Mouse (Mus musculus) T-helper 2 cell (primary cell): ENCODE data around the gene Hint2.

Experiments used
- in situ Hi-C: fragments of 300-600 bp; cut with MboI, MseI; formaldehyde crosslinking; loops from one replicate; pipeline ENCODE4 v1.15.1; 2025; ENCODE audit warnings: high pct_unique_total_duplicates

Hint2 gene

GRCm38 (mm10) chr4:43655656-43656338, 469 bp downstream of the Hint2 start:
- in situ Hi-C loops = loop anchor here (5.0 kb wide), 1 partner anchor 78 kb away; the partner anchor contains the start of genes Gba2 and Rgp1

- in situ Hi-C loops = no loop called here
Measured at GRCm38 (mm10) chr4:43653161-43654015, 2.9 kb downstream of the Hint2 start, which contains the start of gene Spag8. Spag8 (minus strand) TSS chr4:43653594.

GRCm38 (mm10) chr4:43652726-43653125, 3.5 kb downstream of the Hint2 start:
- in situ Hi-C loops = no loop called here

GRCm38 (mm10) chr4:43649783-43650182, 6.5 kb downstream of the Hint2 start:
- in situ Hi-C loops = no loop called here

- in situ Hi-C loops = no loop called here
Measured at GRCm38 (mm10) chr4:43640491-43640890, 15.8 kb downstream of the Hint2 start.

- in situ Hi-C loops = no loop called here
Measured at GRCm38 (mm10) chr4:43640076-43640475, 16.2 kb downstream of the Hint2 start.

- in situ Hi-C loops = loop anchor here (10.0 kb wide), 1 partner anchor 188 kb away; the partner anchor contains the start of gene Olfr156
Measured at GRCm38 (mm10) chr4:43636751-43637150, 19.5 kb downstream of the Hint2 start.

- in situ Hi-C loops = loop anchor here (5.0 to 10.0 kb wide), 2 partner anchors 73 to 190 kb away; partner anchors contain the start of gene Olfr156
Measured at GRCm38 (mm10) chr4:43634621-43635374, 21.5 kb downstream of the Hint2 start.

- in situ Hi-C loops = loop anchor here (5.0 to 10.0 kb wide), 2 partner anchors 74 to 191 kb away; partner anchors contain the start of gene Olfr156
Measured at GRCm38 (mm10) chr4:43633736-43634135, 22.5 kb downstream of the Hint2 start.

- in situ Hi-C loops = loop anchor here (5.0 to 10.0 kb wide), 2 partner anchors 74 to 192 kb away; partner anchors contain the start of gene Olfr156
Measured at GRCm38 (mm10) chr4:43633296-43633695, 23.0 kb downstream of the Hint2 start.

- in situ Hi-C loops = loop anchor here (5.0 to 10.0 kb wide), 2 partner anchors 75 to 193 kb away; partner anchors contain the start of gene Olfr156
Measured at GRCm38 (mm10) chr4:43631956-43632920, 24.0 kb downstream of the Hint2 start.

- in situ Hi-C loops = loop anchor here (5.0 to 10.0 kb wide), 2 partner anchors 76 to 194 kb away; partner anchors contain the start of gene Olfr156
Measured at GRCm38 (mm10) chr4:43631046-43631955, 25.0 kb downstream of the Hint2 start, which contains the start of gene Npr2. Npr2 (plus strand) TSS chr4:43631935.

- in situ Hi-C loops = loop anchor here (5.0 to 10.0 kb wide), 2 partner anchors 77 to 194 kb away; partner anchors contain the start of gene Olfr156
Measured at GRCm38 (mm10) chr4:43630671-43631045, 25.6 kb downstream of the Hint2 start.

- in situ Hi-C loops = loop anchor here (5.0 to 10.0 kb wide), 2 partner anchors 77 to 195 kb away; partner anchors contain the start of gene Olfr156
Measured at GRCm38 (mm10) chr4:43630030-43630581, 26.2 kb downstream of the Hint2 start.

- in situ Hi-C loops = no loop called here
Measured at GRCm38 (mm10) chr4:43629106-43629817, 27.0 kb downstream of the Hint2 start.

GRCm38 (mm10) chr4:43620146-43620778, 36.0 kb downstream of the Hint2 start:
- in situ Hi-C loops = no loop called here

- in situ Hi-C loops = no loop called here
Measured at GRCm38 (mm10) chr4:43613060-43613730, 43.1 kb downstream of the Hint2 start.
